Mouse (Mus musculus): Measurements from ENCODE around the gene Gm17660.

DNA sequence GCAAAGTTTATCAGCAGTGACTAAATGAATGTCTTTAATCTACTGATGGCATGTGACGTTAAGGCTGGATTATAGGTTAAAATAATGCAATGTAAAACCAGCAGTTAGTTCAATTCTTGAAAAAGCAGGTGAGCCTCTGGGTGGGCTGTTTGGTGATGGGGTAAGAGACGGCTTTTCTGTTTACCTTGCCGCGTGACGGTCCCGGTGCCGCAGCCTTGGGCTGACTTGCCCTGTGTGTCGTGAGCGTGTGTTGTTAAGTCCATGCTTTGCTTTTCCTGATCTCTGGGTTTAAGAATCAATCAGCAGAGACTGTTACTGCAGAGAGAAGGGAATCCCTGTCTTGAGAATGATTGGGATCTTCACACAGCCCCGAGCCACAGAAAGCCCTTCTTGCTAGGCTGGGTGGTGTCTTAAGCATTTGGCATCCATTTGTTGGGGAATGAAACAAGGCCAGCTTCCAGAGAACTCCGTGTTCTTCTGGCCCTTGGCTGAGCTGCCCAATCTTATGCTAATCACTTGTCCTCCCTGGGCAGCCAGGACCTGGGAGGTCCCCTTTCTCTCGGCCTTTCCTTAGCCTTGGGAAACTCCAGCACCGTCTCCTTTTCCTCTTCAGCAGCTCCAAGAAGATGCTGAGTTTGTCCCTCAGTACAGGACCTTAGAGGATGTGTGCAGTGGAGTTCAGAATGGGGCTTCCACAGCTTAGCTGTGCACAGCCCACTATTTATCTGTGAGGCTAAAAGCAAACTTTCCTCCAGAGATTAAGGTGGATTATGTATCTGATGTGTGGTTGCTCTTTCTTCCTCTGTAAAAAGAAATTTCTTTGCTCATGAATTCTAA, 15.3 kb downstream of the Gm17660 start:
- TF ChIP-seq CTCF (IDR thresholded peaks at IDR 0.05; ENCODE audit: extremely low read depth, insufficient read length, insufficient replicate concordance, low read depth, low read length) (no peak), POLR2A (IDR thresholded peaks at IDR 0.05; ENCODE audit: low read depth, low read length) (no peak)

All from small intestine, adult 2 months (tissue).